Mouse (Mus musculus) WW6 (cell line): ENCODE results near the gene Taok1.

ENCODE experiments used
- DNase-seq: peaks from one replicate; pipeline ENCODE4 v3.0.0-alpha.2; 2013; ENCODE audit warnings: low read depth, low spot score

The Taok1 gene

DNA sequence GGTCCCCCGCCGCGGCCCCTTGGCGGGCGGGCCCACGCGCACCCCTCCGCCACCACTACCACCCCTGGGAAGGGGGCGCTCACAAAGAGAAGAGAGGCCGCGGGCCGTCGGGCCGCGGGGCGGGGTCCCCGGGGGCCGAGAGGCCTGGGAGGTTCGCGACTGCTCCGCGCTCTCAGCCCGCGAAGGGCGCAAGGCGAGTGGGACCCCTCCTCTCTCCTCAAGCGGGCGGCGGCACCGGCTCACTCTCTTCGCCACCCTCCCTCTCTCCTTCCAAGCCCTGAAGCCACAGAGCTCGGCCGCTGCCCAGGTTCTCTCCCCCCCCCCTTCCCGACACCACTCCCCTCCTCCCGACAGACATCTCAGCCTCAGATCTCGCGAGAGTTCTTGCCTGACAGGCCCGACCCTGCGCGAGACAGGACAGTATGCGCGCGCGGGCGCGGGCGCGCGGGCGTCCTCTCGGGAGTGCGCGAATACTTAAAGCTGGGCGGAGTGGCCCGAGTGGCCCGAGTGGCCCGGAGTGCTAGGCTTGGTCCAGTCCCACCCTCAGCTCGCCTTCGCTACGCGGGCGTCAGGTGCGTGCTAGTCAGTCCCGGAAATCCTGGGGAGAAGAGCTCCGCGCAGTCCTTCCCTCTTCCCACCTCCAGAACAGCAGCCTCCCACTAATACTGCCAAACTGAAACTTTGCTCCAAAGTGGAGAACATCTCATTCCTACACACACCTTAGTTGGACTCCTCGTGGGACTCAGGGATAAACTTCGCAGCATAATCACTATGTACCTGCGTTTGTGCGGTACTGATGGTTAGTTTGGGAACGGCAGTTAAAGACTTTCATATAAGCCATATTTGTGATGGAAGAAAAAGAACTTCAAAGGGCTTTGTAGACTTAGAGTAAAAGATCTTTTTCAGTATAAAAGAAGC, at the start of gene Taok1:
Gene Taok1 (minus strand): TSS at position 278 of the 918 bp plus-strand sequence.
- DNase-seq: peak; percentile 97

DNA sequence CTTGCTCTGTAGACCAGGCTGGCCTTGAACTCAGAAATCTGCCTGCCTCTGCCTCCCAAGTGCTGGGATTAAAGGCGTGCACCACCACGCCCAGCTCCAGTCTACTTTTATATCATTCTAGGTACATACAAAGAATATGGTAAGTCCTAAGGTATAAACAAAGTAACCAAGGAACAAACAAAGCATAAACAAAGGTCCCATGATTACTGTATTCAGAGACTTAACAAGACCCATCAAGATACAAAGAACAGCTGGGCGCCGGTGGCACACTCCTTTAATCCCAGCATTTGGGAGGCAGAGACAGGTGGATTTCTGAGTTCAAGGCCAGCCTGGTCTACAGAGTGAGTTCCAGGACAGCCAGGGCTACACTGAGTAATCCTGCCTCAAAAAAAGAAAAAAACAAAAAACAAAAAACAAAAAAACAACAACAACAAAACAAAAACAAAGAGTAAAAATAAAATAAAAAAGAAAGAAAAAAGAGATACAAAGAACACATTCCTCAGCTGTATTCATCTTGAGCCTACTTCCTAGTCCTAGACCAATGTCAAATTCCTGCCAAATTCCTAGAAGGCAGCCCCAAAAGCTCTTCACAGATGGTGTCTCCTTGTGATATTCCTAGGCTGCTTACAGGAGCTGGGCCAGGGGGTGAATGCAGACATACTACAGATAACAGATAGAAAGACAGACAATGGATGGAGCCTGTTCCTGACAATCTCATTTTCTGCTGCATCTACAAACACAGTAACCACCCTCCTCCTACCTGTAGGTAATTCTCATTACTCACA, 46.0 kb upstream of the Taok1 start:
- DNase-seq: peak; percentile 73

DNA sequence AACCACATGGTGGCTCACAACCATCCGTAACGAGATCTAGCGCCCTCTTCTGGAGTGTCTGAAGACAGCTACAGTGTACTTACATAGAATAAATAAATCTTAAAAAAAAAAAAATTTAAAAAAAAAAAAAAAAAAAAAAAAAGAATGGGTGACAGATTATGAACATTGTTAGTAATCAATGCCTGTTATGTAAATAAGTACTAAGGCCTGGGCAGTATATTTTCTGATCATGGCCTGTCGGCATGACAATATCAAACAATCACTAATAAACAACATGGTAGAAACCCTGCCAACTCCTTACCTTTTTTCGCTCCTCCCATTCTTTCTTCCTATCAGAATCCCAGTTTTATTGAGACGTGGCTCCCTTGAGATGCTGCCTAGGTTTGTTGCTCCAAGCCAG, 44.9 kb upstream of the Taok1 start:
- no peak for DNase-seq

- DNase-seq: no peak
Observed at GRCm38 (mm10) chr11:77648878-77649277, 41.3 kb upstream of the Taok1 start.

- DNase-seq: no peak
Observed at GRCm38 (mm10) chr11:77645481-77645880, 37.9 kb upstream of the Taok1 start.

GRCm38 (mm10) chr11:77641390-77641789, 33.8 kb upstream of the Taok1 start:
- no peak for DNase-seq

DNA sequence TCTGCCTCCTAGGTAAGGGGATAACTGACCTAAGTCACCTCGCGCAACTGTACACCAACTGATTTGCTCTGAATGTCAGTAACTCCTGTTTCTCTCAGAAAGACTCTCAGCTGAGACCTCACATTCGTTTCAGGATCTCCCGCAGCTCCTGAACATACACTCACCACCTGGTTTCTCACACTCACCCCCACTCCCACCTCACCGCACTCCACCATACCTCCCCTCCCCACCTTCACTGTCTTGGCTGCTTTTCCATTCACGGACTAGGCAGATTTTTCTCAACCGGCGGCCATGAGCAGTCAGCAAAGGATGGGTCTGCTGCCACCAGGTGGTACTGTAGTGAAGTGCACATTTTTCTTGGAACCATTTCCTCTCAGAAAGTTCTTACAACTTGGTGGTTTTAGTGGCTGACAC, 22.6 kb upstream of the Taok1 start:
- peak; percentile 65 for DNase-seq

- no peak for DNase-seq
Observed at GRCm38 (mm10) chr11:77629476-77629875, 21.9 kb upstream of the Taok1 start.

DNA sequence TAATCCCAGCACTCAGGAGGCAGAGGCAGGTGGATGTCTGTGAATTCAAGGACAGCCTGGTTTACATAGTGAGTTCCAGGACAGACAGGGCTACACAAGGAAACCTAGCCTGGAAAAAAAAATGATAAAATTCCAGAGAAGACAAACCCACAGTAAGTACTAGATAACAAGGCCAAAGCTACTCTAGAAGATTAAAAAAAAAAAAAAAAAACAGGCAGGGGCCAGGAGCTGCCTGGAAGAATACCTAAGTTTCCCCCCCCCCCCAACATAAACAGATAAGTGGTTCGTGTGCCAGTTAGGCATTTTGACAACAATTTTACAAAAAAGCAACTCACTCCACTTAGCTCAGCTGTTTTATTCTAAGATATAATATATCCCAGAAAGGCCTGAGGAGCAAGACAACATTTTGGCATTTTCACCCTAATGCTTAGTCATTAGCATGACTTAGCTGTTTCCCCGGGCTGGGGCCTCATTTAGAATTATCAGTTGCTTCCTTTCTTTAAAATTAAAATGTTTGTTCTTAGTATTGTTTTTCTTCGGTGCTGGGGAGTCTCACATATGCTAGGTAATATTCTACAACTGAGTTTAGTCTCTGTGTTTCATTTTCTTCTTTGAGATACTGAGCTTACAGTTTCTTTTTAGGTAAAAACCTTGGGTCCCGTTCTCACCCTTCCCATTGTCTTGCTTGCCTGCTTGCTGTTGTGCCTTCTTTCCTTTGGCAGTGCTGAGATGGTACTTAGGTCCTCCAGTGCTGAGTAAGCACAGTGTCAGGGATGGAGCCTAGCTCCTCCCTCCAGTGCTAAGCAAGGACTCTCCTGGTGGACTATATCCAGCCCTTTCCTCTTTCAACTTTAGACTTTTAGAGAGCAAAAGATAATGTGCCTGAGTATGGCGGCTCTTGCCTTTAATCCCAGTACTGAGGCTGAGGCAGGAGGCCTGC, 19.3 kb upstream of the Taok1 start:
- no peak for DNase-seq

- DNase-seq: no peak
Observed at GRCm38 (mm10) chr11:77625061-77625855, 17.6 kb upstream of the Taok1 start.

DNA sequence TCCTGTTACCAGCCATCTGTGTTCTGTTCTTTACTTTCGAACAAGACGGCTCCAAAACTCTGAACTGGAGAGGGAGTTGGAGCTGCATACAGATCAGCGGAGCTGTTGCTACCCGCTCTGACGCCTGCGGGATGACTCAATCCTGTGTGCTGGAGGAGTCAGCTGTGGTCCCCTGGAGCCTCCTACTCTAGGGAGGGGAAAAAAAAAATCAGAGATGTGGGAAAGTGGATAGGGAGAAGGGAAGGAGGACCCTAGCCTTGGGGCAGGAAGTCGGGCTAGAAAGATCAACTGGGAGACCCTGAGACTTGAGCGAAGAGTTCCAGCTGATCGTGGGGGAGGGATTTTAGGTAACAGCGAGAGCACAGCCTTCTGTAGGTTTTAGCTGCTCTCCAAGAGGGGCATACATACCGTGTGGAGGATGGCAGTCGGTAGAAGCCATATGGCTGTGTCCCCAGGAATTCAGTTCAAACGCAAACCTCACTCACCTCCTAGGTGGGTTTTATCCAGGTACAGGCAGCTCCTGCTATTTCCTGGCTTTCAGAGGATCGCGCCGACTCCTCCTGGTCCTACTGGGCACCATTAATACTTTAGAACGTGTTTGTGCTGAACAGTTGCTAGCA, 16.9 kb upstream of the Taok1 start:
- DNase-seq: no peak

DNA sequence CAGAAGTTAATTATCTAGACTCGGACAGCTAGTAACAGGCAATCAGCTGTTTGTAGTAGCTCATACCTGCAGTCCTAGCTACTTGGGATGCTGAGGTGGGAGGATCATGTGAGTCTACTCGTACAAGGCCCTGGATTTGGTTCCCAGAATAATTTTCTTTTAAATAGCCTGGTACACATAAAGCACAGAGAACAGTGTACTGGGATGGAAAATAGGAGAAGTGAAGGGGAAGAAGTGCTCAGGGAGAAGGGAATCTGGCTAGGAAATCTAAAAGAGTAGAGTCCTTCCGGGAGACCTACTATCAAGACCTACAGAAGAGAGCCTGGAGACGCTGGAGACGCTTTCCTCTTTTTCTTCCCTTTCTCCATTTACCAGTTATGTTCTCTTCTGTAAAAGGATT, 16.4 kb upstream of the Taok1 start:
- no peak for DNase-seq

GRCm38 (mm10) chr11:77621902-77622535, 14.4 kb upstream of the Taok1 start:
- DNase-seq: no peak

DNA sequence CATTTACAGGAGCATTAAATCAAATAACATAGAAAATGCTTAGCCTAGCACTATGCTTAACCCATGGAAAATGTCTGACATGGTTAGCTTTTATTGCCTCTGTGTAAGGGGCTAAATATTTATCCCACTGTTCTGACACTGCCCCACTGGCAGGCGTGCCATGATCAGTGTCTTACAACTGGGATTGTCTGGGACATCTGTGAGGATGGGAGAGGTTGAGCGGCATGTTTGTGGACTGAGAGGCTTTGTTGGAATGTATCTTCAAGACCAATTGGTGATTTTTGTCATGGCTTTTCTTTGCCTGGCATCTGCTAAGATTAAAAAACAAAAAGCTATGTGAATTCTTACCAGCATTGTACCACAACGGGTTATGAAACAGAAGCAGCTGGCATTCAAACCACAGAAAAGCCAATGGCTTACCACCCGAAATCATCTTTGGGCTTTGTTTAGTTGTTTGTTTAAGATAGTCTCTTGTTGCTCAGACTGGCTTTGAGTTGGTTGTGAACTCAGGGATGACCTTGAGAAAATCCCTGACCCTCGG, 7.5 kb upstream of the Taok1 start:
- no peak for DNase-seq

- peak; percentile 58 for DNase-seq
Observed at GRCm38 (mm10) chr11:77606835-77607537, 629 bp downstream of the Taok1 start.

- DNase-seq: no peak
Observed at GRCm38 (mm10) chr11:77606469-77606834, 1.2 kb downstream of the Taok1 start.

DNA sequence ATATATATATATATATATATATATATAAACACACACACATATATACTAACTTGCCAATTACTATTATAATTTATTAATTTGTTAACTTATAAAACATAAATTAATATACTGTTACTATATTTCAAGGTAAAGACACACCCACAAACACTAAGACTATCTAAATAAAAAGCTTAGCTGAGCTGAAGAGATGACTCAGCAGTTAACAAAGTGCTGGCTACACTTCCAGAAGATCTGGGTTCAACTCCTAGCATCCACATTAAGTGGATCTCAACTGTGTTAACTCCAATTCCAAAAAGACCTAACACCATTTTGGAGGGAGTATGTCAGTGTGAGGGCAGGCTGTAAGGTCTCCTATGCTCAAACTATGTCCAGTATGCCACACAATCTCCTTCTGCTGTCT, 10.3 kb downstream of the Taok1 start:
- no peak for DNase-seq

DNA sequence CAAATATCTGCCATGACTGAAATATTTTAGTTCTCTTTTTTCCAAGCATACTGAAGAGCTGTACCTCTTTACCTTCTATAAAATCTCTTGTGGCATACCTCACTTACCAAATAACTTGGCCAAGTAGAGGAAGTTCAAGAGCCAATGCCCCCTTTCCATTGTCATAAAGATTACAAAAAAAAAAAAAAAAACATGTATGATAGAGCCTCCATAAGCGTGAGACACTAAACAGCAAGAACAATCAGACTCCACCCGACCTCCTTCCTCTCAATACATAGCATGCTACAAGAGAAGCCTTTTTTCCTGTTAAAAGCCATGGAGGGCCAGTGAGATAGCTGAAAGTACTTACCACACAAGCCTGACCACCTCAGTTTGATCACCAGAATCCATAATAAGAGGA, 16.2 kb downstream of the Taok1 start:
- no peak for DNase-seq

GRCm38 (mm10) chr11:77590801-77591200, 16.8 kb downstream of the Taok1 start:
- DNase-seq: no peak
